Mouse (Mus musculus): ENCODE results near the gene Zmym4. TPM values are rescaled to one million over a fixed set of nuclear protein-coding genes. Genes with fewer than 3 reads are reported as not detected.
"Not testable (repeated sequence)": the region's sequence is repeated elsewhere in the genome, so short reads cannot be mapped to it uniquely, and the experiment has no call there.

Zmym4 gene
- 22.2 TPM for polyA plus RNA-seq (2021)

- CTCF ChIA-PET, result interaction anchor here (1.3 kb wide), 1 partner anchor 14 kb away, joined by 5 read pairs; no protein-coding TSS in a partner anchor
- peak; percentile 65 for DNase-seq (ENCODE audit: low read depth, low spot score)
- H3K27me3 ChIP-seq, result no peaks in the 10 kb centered on the region
- in situ Hi-C loops (cut with MboI; ENCODE audit: low pct_unique_long_range_greater_than_20kb), result no loop called here
- POLR2A ChIA-PET, result no interaction called here
- peak; percentile 80 for ATAC-seq
- no peak for TF ChIP-seq CTCF (IDR thresholded peaks at IDR 0.05)
These were observed at the start of gene Zmym4 for GRCm38 (mm10) chr4:126967864-126968821. TSS of gene Zmym4 (minus strand) at chr4:126968135.

GRCm38 (mm10) chr4:127016366-127016765, 48.4 kb upstream of the Zmym4 start:
- CTCF ChIA-PET, result interaction anchor here (0.7 kb wide), 1 partner anchor 8 kb away, joined by 5 read pairs; no protein-coding TSS in a partner anchor
- ATAC-seq (no peak), DNase-seq (ENCODE audit: low read depth, low spot score) (no peak)
- POLR2A ChIA-PET, result no interaction called here
- TF ChIP-seq CTCF (IDR thresholded peaks at IDR 0.05), result no peak
- in situ Hi-C loops (cut with MboI; ENCODE audit: low pct_unique_long_range_greater_than_20kb), result no loop called here
- H3K27me3 ChIP-seq, result no peaks in the 10 kb centered on the region

- in situ Hi-C loops (cut with MboI; ENCODE audit: low pct_unique_long_range_greater_than_20kb); POLR2A ChIA-PET; CTCF ChIA-PET; H3K27me3 ChIP-seq; DNase-seq (ENCODE audit: low read depth, low spot score): not testable (repeated sequence)
- peak; percentile 62 for ATAC-seq
- TF ChIP-seq CTCF (IDR thresholded peaks at IDR 0.05), result peak; percentile 49
These were observed 47.5 kb upstream of the Zmym4 start for GRCm38 (mm10) chr4:127015294-127015993.

- CTCF ChIA-PET, result no interaction called here
- no peak for TF ChIP-seq CTCF (IDR thresholded peaks at IDR 0.05)
- POLR2A ChIA-PET, result no interaction called here
- H3K27me3 ChIP-seq, result peaks cover 4% of the 10 kb centered on the region
- in situ Hi-C loops (cut with MboI; ENCODE audit: low pct_unique_long_range_greater_than_20kb), result no loop called here
- no peak for ATAC-seq
- no peak for DNase-seq (ENCODE audit: low read depth, low spot score)
These were observed 37.4 kb upstream of the Zmym4 start for GRCm38 (mm10) chr4:127005113-127005936.

GRCm38 (mm10) chr4:127004384-127004783, 36.4 kb upstream of the Zmym4 start:
- no peak for TF ChIP-seq CTCF (IDR thresholded peaks at IDR 0.05)
- ATAC-seq, result no peak
- ChIA-PET POLR2A (no interaction called here), CTCF (no interaction called here)
- no peak for DNase-seq (ENCODE audit: low read depth, low spot score)
- peaks cover 4% of the 10 kb centered on the region for H3K27me3 ChIP-seq
- in situ Hi-C loops (cut with MboI; ENCODE audit: low pct_unique_long_range_greater_than_20kb), result no loop called here

GRCm38 (mm10) chr4:127000601-127001105, 32.7 kb upstream of the Zmym4 start:
- no peak for ATAC-seq
- TF ChIP-seq CTCF (IDR thresholded peaks at IDR 0.05), result no peak
- ChIA-PET POLR2A (no interaction called here), CTCF (no interaction called here)
- peaks cover 4% of the 10 kb centered on the region for H3K27me3 ChIP-seq
- DNase-seq (ENCODE audit: low read depth, low spot score), result no peak
- in situ Hi-C loops (cut with MboI; ENCODE audit: low pct_unique_long_range_greater_than_20kb), result no loop called here

GRCm38 (mm10) chr4:126999372-126999771, 31.4 kb upstream of the Zmym4 start:
- DNase-seq (ENCODE audit: low read depth, low spot score); in situ Hi-C loops (cut with MboI; ENCODE audit: low pct_unique_long_range_greater_than_20kb); H3K27me3 ChIP-seq; CTCF ChIA-PET; POLR2A ChIA-PET; ATAC-seq: not testable (repeated sequence)

- ATAC-seq (no peak), DNase-seq (ENCODE audit: low read depth, low spot score) (no peak)
- ChIA-PET CTCF (no interaction called here), POLR2A (no interaction called here)
- in situ Hi-C loops (cut with MboI; ENCODE audit: low pct_unique_long_range_greater_than_20kb), result no loop called here
- TF ChIP-seq CTCF (IDR thresholded peaks at IDR 0.05), result peak; percentile 65
- H3K27me3 ChIP-seq, result no peaks in the 10 kb centered on the region
These were observed 24.4 kb upstream of the Zmym4 start for GRCm38 (mm10) chr4:126992356-126992755.

GRCm38 (mm10) chr4:126990553-126990952, 22.6 kb upstream of the Zmym4 start:
- no peak for ATAC-seq
- H3K27me3 ChIP-seq, result no peaks in the 10 kb centered on the region
- no peak for TF ChIP-seq CTCF (IDR thresholded peaks at IDR 0.05)
- ChIA-PET CTCF (no interaction called here), POLR2A (no interaction called here)
- DNase-seq (ENCODE audit: low read depth, low spot score), result no peak
- in situ Hi-C loops (cut with MboI; ENCODE audit: low pct_unique_long_range_greater_than_20kb), result no loop called here

GRCm38 (mm10) chr4:126988503-126988902, 20.6 kb upstream of the Zmym4 start:
- ATAC-seq (no peak), DNase-seq (ENCODE audit: low read depth, low spot score) (no peak)
- H3K27me3 ChIP-seq, result no peaks in the 10 kb centered on the region
- in situ Hi-C loops (cut with MboI; ENCODE audit: low pct_unique_long_range_greater_than_20kb), result no loop called here
- no peak for TF ChIP-seq CTCF (IDR thresholded peaks at IDR 0.05)
- ChIA-PET CTCF (no interaction called here), POLR2A (interaction anchor here (0.6 kb wide), 1 partner anchor 10 kb away, joined by 3 read pairs; no protein-coding TSS in a partner anchor)
